In genomic region chr12:77137291-77137830, GRCm38 (mm10) we compare ENCODE assay signal across 23 mouse cellular contexts.
DNase-seq lines count a peak whose midpoint lies in the region; TF ChIP-seq lines count a peak whose summit lies in the region.
"Had no signal": no experiment of that assay in that cellular context is flagged by ENCODE, and none has a peak within 500 bp of the region (broad histone marks: within the 10 kb centered on the region; RNA-seq: fewer than 3 reads in every experiment).

No protein-coding gene starts in this region.

- WGBS in heart, embryonic 10.5 days: 80% methylated on average over 10 of the region's 10 CpGs

- no peaks in the 10 kb centered on the region for H3K36me3 ChIP-seq in heart, embryonic 10.5 days
- no peaks in the 10 kb centered on the region for H3K36me3 ChIP-seq in CH12.LX (replicated peaks in 1 of 2; ENCODE audit: control insufficient read depth in 1 of 2, insufficient read depth in 1 of 2, low read length in 1 of 2)
- H3K36me3 ChIP-seq: embryonic facial prominence, embryonic 10.5 days; embryonic facial prominence, embryonic 12.5 days; forebrain, embryonic 15.5 days had no signal

- in situ Hi-C loops in CH12.LX (cut with MboI; ENCODE audit: low pct_ligation_motif_present, low pct_unique_long_range_greater_than_20kb, low sequenced_read_pairs): no loop called here

- H3K4me2 ChIP-seq in CH12.LX (ENCODE audit: insufficient read depth, low read depth, poor library complexity, severe bottlenecking): peak overlapping the region; percentile 93; the same call in 1 of the 2 replicates
- H3K4me2 ChIP-seq: embryonic facial prominence, embryonic 12.5 days; forebrain, embryonic 13.5 days; forebrain, embryonic 15.5 days had no signal

- dilution Hi-C loops in CH12.LX (cut with MboI; ENCODE audit: extremely low pct_ligation_motif_present, extremely low pct_unique_long_range_greater_than_20kb, low sequenced_read_pairs): no loop called here

- TF ChIP-seq CTCF in CH12.LX (conservative IDR thresholded peaks at IDR 0.05 in 1 of 2, IDR thresholded peaks at IDR 0.05 in 1 of 2; ENCODE audit: low read depth in 2 of 2, low read length in 2 of 2): no peak

- no peak overlapping the region for H3K4me3 ChIP-seq in heart, embryonic 10.5 days
- no peak overlapping the region for H3K4me3 ChIP-seq in CH12.LX (replicated peaks in 1 of 3; ENCODE audit: low read depth in 2 of 3, low read length in 2 of 3, poor library complexity in 1 of 3)
- H3K4me3 ChIP-seq: embryonic facial prominence, embryonic 10.5 days; embryonic facial prominence, embryonic 12.5 days; forebrain, embryonic 13.5 days; forebrain, embryonic 15.5 days had no signal

- no peak overlapping the region for H3K27ac ChIP-seq in heart, embryonic 10.5 days
- H3K27ac ChIP-seq in CH12.LX (ENCODE audit: insufficient read depth, low read depth): peak overlapping the region; percentile 70; the same call in 1 of the 2 replicates
- H3K27ac ChIP-seq: embryonic facial prominence, embryonic 10.5 days; embryonic facial prominence, embryonic 12.5 days; forebrain, embryonic 13.5 days; forebrain, embryonic 15.5 days had no signal

- TF ChIP-seq POLR2A in CH12.LX (IDR thresholded peaks at IDR 0.05; ENCODE audit: low read depth, low read length): no peak

- intact Hi-C loops in heart, postnatal 10 days (cut with DNase I): no loop called here
- intact Hi-C loops in left cerebral cortex, postnatal 4 days (cut with DNase I): no loop called here

- peaks cover 5% of the 10 kb centered on the region; the same call in 1 of the 2 replicates for H3K4me1 ChIP-seq in heart, embryonic 10.5 days
- peaks cover 36 to 89% of the 10 kb centered on the region in 2 experiments for H3K4me1 ChIP-seq in CH12.LX (ENCODE audit: control insufficient read depth in 1 of 2, insufficient read depth in 2 of 2)
- H3K4me1 ChIP-seq: embryonic facial prominence, embryonic 12.5 days; forebrain, embryonic 13.5 days; forebrain, embryonic 15.5 days had no signal

- 0 out of 2 replicates have a peak overlapping the region, but pooled peaks have one; percentile 29 for H3K9ac ChIP-seq in CH12.LX (ENCODE audit: insufficient read depth, low read depth)
- H3K9ac ChIP-seq: embryonic facial prominence, embryonic 12.5 days; forebrain, embryonic 13.5 days; forebrain, embryonic 15.5 days; forebrain, postnatal 0 days had no signal

- H3K27me3 ChIP-seq in heart, embryonic 10.5 days (ENCODE audit: insufficient read depth, poor library complexity, severe bottlenecking): no peaks in the 10 kb centered on the region
- H3K27me3 ChIP-seq in CH12.LX (replicated peaks): no peaks in the 10 kb centered on the region
- H3K27me3 ChIP-seq: embryonic facial prominence, embryonic 12.5 days; forebrain, embryonic 13.5 days; forebrain, embryonic 15.5 days; Patski had no signal

- no peaks in the 10 kb centered on the region for H3K9me3 ChIP-seq in heart, embryonic 10.5 days
- H3K9me3 ChIP-seq in CH12.LX (replicated peaks; ENCODE audit: low read length): no peaks in the 10 kb centered on the region
- H3K9me3 ChIP-seq: embryonic facial prominence, embryonic 10.5 days; embryonic facial prominence, embryonic 12.5 days; forebrain, embryonic 13.5 days; forebrain, embryonic 15.5 days had no signal

- TF ChIP-seq RAD21 in CH12.LX (IDR thresholded peaks at IDR 0.05; ENCODE audit: low read depth, low read length): no peak

- H3K79me2 ChIP-seq in CH12.LX (replicated peaks; ENCODE audit: control insufficient read depth, extremely low read depth, insufficient read depth, poor library complexity, severe bottlenecking): no peaks in the 10 kb centered on the region

- peak; percentile 16; the same call in 1 of the 2 replicates for TF ChIP-seq EP300 in CH12.LX (IDR thresholded peaks at IDR 0.05; ENCODE audit: low read length)

- peak; percentile 53 for DNase-seq in heart, embryonic 10.5 days (ENCODE audit: low spot score)
- DNase-seq in heart, postnatal 10 days: no peak
- DNase-seq in A20 (ENCODE audit: low read depth, low spot score) (peak; percentile 79), CH12.LX (ENCODE audit: extremely low read depth) (no peak)
- DNase-seq in naive thymus-derived CD4-positive, alpha-beta T cell, adult 2 months (ENCODE audit: low read depth): peak; percentile 36
- DNase-seq in retina, postnatal 1 day: no peak
- no peak for DNase-seq in left cerebral cortex, postnatal 4 days
- DNase-seq in right cerebral cortex, postnatal 14 days: no peak
- DNase-seq: adrenal gland, adult 8-10 months; adrenal gland, postnatal 14 days; adrenal gland, postnatal 36 days; B cell, adult 2 months; cerebellum, adult 11-12 months; cerebellum, adult 2 months; cerebellum, adult 9-10 months; cerebellum, postnatal 10 days; cerebellum, postnatal 25 days; forebrain, postnatal 0 days had no signal

TF ChIP-seq in CH12.LX, 34 proteins besides CTCF, POLR2A, EP300 and RAD21:
- TF ChIP-seq RCOR1 (conservative IDR thresholded peaks at IDR 0.05; ENCODE audit: low read depth, low read length) (no peak), ZC3H11A (IDR thresholded peaks at IDR 0.05; ENCODE audit: low read depth, low read length) (no peak), SIN3A (IDR thresholded peaks at IDR 0.05; ENCODE audit: low read length) (0 out of 2 replicates have a peak, but pooled peaks have one; percentile 19), BHLHE40 (IDR thresholded peaks at IDR 0.05; ENCODE audit: low read depth, low read length) (no peak), ELF1 (IDR thresholded peaks at IDR 0.05; ENCODE audit: low read depth, low read length) (0 out of 2 replicates have a peak, but pooled peaks have one; percentile 10), USF2 (conservative IDR thresholded peaks at IDR 0.05; ENCODE audit: low read depth, low read length) (no peak), MXI1 (IDR thresholded peaks at IDR 0.05; ENCODE audit: low read depth, low read length) (peak; percentile 37; the same call in 1 of the 2 replicates), TCF12 (IDR thresholded peaks at IDR 0.05; ENCODE audit: low read depth, low read length) (0 out of 2 replicates have a peak, but pooled peaks have one; percentile 17)

Comparison
In these comparisons a context has a peak if more than half of its experiments do, and no peak if none do; other contexts are left out.
1. DNase-seq: peak in heart, embryonic 10.5 days (single experiment), A20 (single experiment) and naive thymus-derived CD4-positive, alpha-beta T cell, adult 2 months (single experiment); none in heart, postnatal 10 days (0 of 2), CH12.LX (single experiment), retina, postnatal 1 day (single experiment), left cerebral cortex, postnatal 4 days (single experiment) and right cerebral cortex, postnatal 14 days (single experiment).